23 mouse cellular contexts compared by ENCODE assay signal in genomic region chr9:69672657-69673462, GRCm38 (mm10).
DNase-seq lines count a peak whose midpoint lies in the region; ATAC-seq lines count a peak whose summit lies in the region.
"Had no signal": no experiment of that assay in that cellular context is flagged by ENCODE, and none has a peak within 500 bp of the region (broad histone marks: within the 10 kb centered on the region; RNA-seq: fewer than 3 reads in every experiment).

No protein-coding gene starts in this region.

- H3K9ac ChIP-seq in hindbrain, embryonic 15.5 days: no peak overlapping the region
- no peak overlapping the region for H3K9ac ChIP-seq in hindbrain, embryonic 12.5 days
- no peak overlapping the region for H3K9ac ChIP-seq in midbrain, embryonic 11.5 days (ENCODE audit: low read length)
- no peak overlapping the region for H3K9ac ChIP-seq in midbrain, embryonic 16.5 days (ENCODE audit: low read depth, low read length)
- H3K9ac ChIP-seq in heart, embryonic 11.5 days (ENCODE audit: low read depth, low read length): no peak overlapping the region
- H3K9ac ChIP-seq: embryonic facial prominence, embryonic 13.5 days; forebrain, embryonic 15.5 days; liver, embryonic 15.5 days; lung, embryonic 15.5 days had no signal

- peaks cover 22% of the 10 kb centered on the region for H3K4me1 ChIP-seq in hindbrain, embryonic 15.5 days (replicated peaks)
- peaks cover 26% of the 10 kb centered on the region for H3K4me1 ChIP-seq in hindbrain, embryonic 12.5 days
- peaks cover 24% of the 10 kb centered on the region for H3K4me1 ChIP-seq in midbrain, embryonic 11.5 days (ENCODE audit: control insufficient read depth, insufficient read depth, low read length)
- H3K4me1 ChIP-seq in midbrain, embryonic 16.5 days (ENCODE audit: control insufficient read depth, insufficient read depth, low read length): peaks cover 21% of the 10 kb centered on the region
- peaks cover 5% of the 10 kb centered on the region; the same call in 1 of the 2 replicates for H3K4me1 ChIP-seq in heart, embryonic 11.5 days (ENCODE audit: control insufficient read depth, insufficient read depth, low read length)
- H3K4me1 ChIP-seq: liver, embryonic 15.5 days had no signal

- H3K4me3 ChIP-seq in hindbrain, embryonic 15.5 days: no peak overlapping the region
- H3K4me3 ChIP-seq in hindbrain, embryonic 12.5 days: no peak overlapping the region
- H3K4me3 ChIP-seq in midbrain, embryonic 11.5 days (ENCODE audit: low read depth, low read length): no peak overlapping the region
- no peak overlapping the region for H3K4me3 ChIP-seq in midbrain, embryonic 16.5 days (ENCODE audit: low read depth, low read length)
- no peak overlapping the region for H3K4me3 ChIP-seq in heart, embryonic 11.5 days (ENCODE audit: low read depth, low read length)
- H3K4me3 ChIP-seq: embryonic facial prominence, embryonic 13.5 days; forebrain, embryonic 10.5 days; forebrain, embryonic 15.5 days; liver, embryonic 15.5 days; lung, embryonic 15.5 days; megakaryocyte, embryonic 14.5 days had no signal

- ATAC-seq in hindbrain, embryonic 15.5 days (ENCODE audit: low FRiP score, low read depth): no peak
- no peak for ATAC-seq in hindbrain, embryonic 12.5 days (ENCODE audit: low FRiP score)
- no peak for ATAC-seq in midbrain, embryonic 11.5 days (ENCODE audit: low FRiP score)
- ATAC-seq in midbrain, embryonic 16.5 days: no peak
- ATAC-seq in granulocyte monocyte progenitor cell, adult 5-6 weeks (replicated peaks; ENCODE audit: poor library complexity, severe bottlenecking): peak; percentile 48
- ATAC-seq in heart, embryonic 11.5 days (replicated peaks; ENCODE audit: insufficient number of reproducible peaks, low FRiP score, low TSS enrichment): no peak
- ATAC-seq: CD4-positive, CD25-positive, alpha-beta regulatory T cell, adult 4 months; forebrain, embryonic 15.5 days; intestine, postnatal 0 days had no signal

- 54% methylated on average over 13 of the region's 13 CpGs for WGBS in hindbrain, embryonic 15.5 days
- WGBS in hindbrain, embryonic 12.5 days: 62% methylated on average over 13 of the region's 13 CpGs
- 65% methylated on average over 13 of the region's 13 CpGs for WGBS in midbrain, embryonic 11.5 days
- 65% methylated on average over 13 of the region's 13 CpGs for WGBS in midbrain, embryonic 16.5 days
- WGBS in heart, embryonic 11.5 days (ENCODE audit: insufficient replicate concordance): 72% methylated on average over 13 of the region's 13 CpGs

- peak overlapping the region; percentile 30; the same call in 1 of the 2 replicates for H3K27ac ChIP-seq in hindbrain, embryonic 15.5 days (replicated peaks)
- no peak overlapping the region for H3K27ac ChIP-seq in hindbrain, embryonic 12.5 days
- no peak overlapping the region for H3K27ac ChIP-seq in midbrain, embryonic 11.5 days (ENCODE audit: low read depth, low read length)
- H3K27ac ChIP-seq in midbrain, embryonic 16.5 days (ENCODE audit: low read length): no peak overlapping the region
- H3K27ac ChIP-seq in heart, embryonic 11.5 days (ENCODE audit: low read depth, low read length): no peak overlapping the region
- H3K27ac ChIP-seq: embryonic facial prominence, embryonic 13.5 days; forebrain, embryonic 10.5 days; forebrain, embryonic 15.5 days; liver, embryonic 15.5 days; lung, embryonic 15.5 days had no signal

- H3K9me3 ChIP-seq in hindbrain, embryonic 15.5 days: no peaks in the 10 kb centered on the region
- H3K9me3 ChIP-seq in hindbrain, embryonic 12.5 days (replicated peaks): no peaks in the 10 kb centered on the region
- H3K9me3 ChIP-seq in midbrain, embryonic 11.5 days (ENCODE audit: control insufficient read depth, low read length): no peaks in the 10 kb centered on the region
- H3K9me3 ChIP-seq in midbrain, embryonic 16.5 days (replicated peaks; ENCODE audit: control insufficient read depth, low read length, poor library complexity, severe bottlenecking): no peaks in the 10 kb centered on the region
- no peaks in the 10 kb centered on the region for H3K9me3 ChIP-seq in heart, embryonic 11.5 days (replicated peaks; ENCODE audit: control insufficient read depth, low read length)
- H3K9me3 ChIP-seq: forebrain, embryonic 10.5 days; forebrain, embryonic 15.5 days; liver, embryonic 15.5 days; lung, embryonic 15.5 days; megakaryocyte, embryonic 14.5 days had no signal

- DNase-seq in midbrain, embryonic 11.5 days (ENCODE audit: low spot score, missing footprints): peak; percentile 81
- DNase-seq in ovary, adult 18-20 months (ENCODE audit: low spot score): no peak
- DNase-seq: adrenal gland, postnatal 36 days; cerebellum, adult 18-20 months; gastrocnemius, postnatal 25 days; kidney, adult 9 months; kidney, postnatal 10 days; layer of hippocampus, postnatal 36 days; right cerebral cortex, adult 18-20 months; thymus, postnatal 4 days had no signal

- H3K27me3 ChIP-seq in hindbrain, embryonic 15.5 days: peaks cover 27% of the 10 kb centered on the region
- peaks cover 51% of the 10 kb centered on the region for H3K27me3 ChIP-seq in hindbrain, embryonic 12.5 days
- H3K27me3 ChIP-seq in midbrain, embryonic 11.5 days (ENCODE audit: control insufficient read depth, insufficient read depth, low read length): peaks cover 15% of the 10 kb centered on the region
- H3K27me3 ChIP-seq in midbrain, embryonic 16.5 days (ENCODE audit: control insufficient read depth, insufficient read depth, low read depth, low read length): peaks cover 14% of the 10 kb centered on the region
- H3K27me3 ChIP-seq in heart, embryonic 11.5 days (ENCODE audit: control insufficient read depth, insufficient read depth, low read length): peaks cover 43% of the 10 kb centered on the region

- no peaks in the 10 kb centered on the region for H3K36me3 ChIP-seq in hindbrain, embryonic 15.5 days
- H3K36me3 ChIP-seq in hindbrain, embryonic 12.5 days: no peaks in the 10 kb centered on the region
- H3K36me3 ChIP-seq in midbrain, embryonic 11.5 days (ENCODE audit: control insufficient read depth, insufficient read depth, low read length): no peaks in the 10 kb centered on the region
- H3K36me3 ChIP-seq in midbrain, embryonic 16.5 days (ENCODE audit: control insufficient read depth, insufficient read depth, low read length): no peaks in the 10 kb centered on the region
- no peaks in the 10 kb centered on the region for H3K36me3 ChIP-seq in heart, embryonic 11.5 days (ENCODE audit: control insufficient read depth, insufficient read depth, low read length)
- H3K36me3 ChIP-seq: embryonic facial prominence, embryonic 13.5 days; forebrain, embryonic 10.5 days; forebrain, embryonic 15.5 days; liver, embryonic 15.5 days; lung, embryonic 15.5 days had no signal

- H3K4me2 ChIP-seq in hindbrain, embryonic 15.5 days: no peak overlapping the region
- H3K4me2 ChIP-seq in hindbrain, embryonic 12.5 days (replicated peaks): no peak overlapping the region
- no peak overlapping the region for H3K4me2 ChIP-seq in midbrain, embryonic 11.5 days
- H3K4me2 ChIP-seq in midbrain, embryonic 16.5 days (ENCODE audit: low read length): no peak overlapping the region
- H3K4me2 ChIP-seq in heart, embryonic 11.5 days: no peak overlapping the region
- H3K4me2 ChIP-seq: embryonic facial prominence, embryonic 13.5 days; forebrain, embryonic 15.5 days; liver, embryonic 15.5 days; lung, embryonic 15.5 days had no signal
